Mouse (Mus musculus) sigmoid colon, adult 10 weeks (tissue): Measurements from ENCODE around the gene Gm10644. TPM values are rescaled to one million over a fixed set of nuclear protein-coding genes. Genes with fewer than 3 reads are reported as not detected.

Source experiments
- polyA plus RNA-seq: library from polyadenylated mRNA; stranded (reverse); fragments of 350-450 nt; fragmentation: Illumina TruSeq; extraction: RNeasy Lipid Tissue Mini Kit (QIAGEN cat#74804); gene quantifications from one replicate; pipeline ENCODE4 v1.2.3, GENCODE M21; 2014; ENCODE audit warnings: low read depth, low replicate concordance

The Gm10644 gene
- polyA plus RNA-seq = not detected

DNA sequence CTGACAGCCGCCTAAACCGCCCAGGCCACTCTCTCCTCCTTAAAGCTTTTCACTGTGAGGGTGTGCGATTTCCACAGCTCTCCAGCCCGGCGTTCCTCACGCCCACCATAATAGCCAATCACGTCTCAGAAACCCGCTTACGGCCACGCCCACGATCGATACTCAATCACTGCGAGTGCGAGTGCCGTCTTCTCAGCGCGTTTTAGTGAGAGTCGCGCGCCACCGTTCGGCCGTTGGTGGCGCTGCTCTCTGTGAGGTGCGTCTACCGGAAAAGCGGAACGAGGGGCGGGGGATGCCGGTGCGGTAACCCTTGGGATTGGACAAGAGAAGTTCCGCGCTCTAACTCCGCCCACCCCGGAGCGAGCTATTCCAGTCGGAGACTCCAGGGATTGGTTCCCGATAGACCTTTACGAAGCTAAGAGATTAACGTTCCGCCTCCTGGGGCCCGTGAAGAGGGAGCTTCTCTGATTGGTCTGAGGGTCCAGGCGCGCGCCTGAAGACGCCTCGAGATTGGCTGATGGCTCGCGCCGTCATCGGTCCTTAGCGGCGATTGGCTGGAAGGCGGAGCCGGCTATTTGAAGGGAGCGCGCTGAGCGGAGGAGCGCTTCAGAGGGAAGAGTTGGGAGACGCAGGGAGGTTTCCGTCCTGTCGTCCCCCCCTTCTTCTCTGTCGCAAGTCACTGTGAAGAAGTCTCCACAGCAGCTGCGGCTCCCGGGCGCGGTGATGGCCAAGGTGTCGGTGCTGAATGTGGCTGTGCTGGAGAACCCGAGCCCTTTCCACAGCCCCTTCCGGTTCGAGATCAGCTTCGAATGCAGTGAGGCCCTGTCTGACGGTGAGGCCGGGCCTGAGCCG lies at the start of gene Gm10644, which contains the start of gene Asf1b:
TSS of gene Gm10644 (minus strand) at position 100 of the 852 bp plus-strand sequence.
TSS of gene Asf1b (plus strand) at position 402 of the 852 bp plus-strand sequence.

DNA sequence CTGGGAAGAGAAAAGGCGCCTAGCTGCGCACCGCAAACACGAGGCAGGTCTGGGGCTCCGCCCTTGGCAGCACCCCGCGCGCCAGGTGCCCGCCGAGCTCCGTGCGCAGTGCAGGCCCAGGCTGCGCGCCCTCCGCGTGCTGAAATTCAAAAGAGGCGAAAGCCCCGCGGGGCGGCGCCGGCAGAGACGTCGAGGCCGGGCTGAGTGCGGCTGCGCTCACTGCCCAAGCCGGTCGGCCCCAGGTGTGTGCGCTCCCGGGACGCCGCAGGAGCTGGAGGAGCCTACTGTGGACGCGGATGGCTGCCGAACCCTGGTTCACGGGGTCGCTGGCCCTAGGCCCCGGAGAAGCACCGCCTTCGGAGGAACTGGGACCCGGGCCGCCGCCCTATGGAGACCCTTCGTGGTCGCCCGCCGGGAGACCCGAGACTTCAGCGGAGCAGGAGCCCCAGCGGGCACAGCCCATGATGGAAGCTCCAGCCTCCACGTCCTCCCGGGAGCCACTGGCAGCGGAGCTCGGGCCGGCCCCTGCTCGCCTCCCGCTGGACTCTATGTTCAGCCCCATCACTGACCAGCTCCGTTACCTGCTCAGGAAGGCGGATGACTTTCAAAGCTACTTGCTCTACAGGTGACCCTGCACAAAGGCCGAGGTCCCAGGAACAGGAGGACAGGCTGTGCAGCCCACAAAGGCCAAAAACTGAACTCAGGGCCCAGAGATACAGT lies 46.4 kb upstream of the Gm10644 start, which contains the start of gene 1700067K01Rik:
TSS of gene 1700067K01Rik (plus strand) at position 222 of the 720 bp plus-strand sequence.

DNA sequence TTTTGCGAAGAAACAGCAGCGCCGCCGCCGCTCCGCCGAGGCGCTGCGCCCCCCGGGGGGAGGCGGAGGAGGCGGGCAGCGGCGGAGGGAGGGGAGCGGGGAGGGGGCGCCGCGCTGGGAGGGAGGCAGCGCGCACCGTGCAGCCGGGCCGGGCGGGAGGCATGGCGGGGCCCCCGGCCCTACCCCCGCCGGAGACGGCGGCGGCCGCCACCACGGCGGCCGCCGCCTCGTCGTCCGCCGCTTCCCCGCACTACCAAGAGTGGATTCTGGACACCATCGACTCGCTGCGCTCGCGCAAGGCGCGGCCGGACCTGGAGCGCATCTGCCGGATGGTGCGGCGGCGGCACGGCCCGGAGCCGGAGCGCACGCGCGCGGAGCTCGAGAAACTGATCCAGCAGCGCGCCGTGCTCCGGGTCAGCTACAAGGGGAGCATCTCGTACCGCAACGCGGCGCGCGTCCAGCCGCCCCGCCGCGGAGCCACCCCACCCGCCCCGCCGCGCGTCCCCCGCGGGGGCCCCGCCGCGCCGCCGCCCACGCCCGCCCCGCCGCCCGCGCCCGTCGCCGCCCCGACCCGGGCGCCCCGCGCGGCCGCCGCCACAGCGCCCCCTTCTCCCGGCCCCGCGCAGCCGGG lies 42.6 kb upstream of the Gm10644 start, which contains the start of gene Samd1:
TSS of gene Samd1 (plus strand) at position 162 of the 631 bp plus-strand sequence.

DNA sequence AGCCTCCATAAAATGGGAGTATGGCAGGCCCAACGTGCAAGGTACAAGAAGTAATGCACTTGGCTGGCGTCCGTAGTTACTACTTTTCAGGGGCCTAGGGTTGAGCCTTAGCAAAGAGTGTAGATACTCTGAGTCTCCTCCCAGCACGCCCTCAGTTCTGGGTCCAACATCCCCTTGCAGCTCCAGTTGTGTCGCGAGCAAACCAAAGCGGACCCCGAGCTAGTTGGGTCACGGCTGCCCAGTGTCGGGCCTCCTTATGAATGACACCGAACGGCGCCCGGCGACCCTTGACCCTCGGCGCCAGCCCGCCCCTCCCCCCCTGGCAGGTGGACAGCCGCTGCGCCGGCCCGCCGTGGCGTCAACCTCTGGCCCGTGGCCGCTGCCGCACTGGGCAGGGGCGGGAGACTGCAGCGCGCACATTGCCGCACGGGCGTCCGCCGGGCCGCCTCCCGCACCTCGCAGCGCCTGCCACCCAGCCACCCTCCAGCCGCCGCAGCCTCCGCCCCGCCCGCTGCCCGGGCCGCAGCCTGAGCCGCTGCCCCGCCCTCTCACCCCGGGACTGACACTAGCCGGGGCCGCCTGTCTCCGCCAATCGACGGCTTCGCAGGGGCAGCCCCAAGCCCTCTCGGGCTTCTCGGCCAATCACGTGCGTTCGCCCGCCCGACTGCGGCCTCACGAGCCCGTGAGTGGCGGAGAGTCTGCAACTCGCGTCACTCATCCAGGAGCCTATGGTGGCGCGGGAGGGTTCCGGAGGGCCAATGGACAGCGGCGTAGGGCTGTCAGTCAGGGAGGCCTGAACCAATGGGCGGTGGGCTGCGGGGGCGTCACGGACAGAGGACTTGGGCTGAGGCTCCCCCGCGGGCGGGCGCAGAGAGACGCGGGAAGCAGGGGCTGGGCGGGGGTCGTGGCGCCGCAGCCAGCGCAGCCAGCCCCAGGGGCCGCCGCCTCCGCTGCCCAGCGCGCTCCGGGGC lies 17.4 kb upstream of the Gm10644 start, which contains the start of gene Prkaca:
TSS of gene Prkaca (plus strand) at position 844 of the 971 bp plus-strand sequence.

DNA sequence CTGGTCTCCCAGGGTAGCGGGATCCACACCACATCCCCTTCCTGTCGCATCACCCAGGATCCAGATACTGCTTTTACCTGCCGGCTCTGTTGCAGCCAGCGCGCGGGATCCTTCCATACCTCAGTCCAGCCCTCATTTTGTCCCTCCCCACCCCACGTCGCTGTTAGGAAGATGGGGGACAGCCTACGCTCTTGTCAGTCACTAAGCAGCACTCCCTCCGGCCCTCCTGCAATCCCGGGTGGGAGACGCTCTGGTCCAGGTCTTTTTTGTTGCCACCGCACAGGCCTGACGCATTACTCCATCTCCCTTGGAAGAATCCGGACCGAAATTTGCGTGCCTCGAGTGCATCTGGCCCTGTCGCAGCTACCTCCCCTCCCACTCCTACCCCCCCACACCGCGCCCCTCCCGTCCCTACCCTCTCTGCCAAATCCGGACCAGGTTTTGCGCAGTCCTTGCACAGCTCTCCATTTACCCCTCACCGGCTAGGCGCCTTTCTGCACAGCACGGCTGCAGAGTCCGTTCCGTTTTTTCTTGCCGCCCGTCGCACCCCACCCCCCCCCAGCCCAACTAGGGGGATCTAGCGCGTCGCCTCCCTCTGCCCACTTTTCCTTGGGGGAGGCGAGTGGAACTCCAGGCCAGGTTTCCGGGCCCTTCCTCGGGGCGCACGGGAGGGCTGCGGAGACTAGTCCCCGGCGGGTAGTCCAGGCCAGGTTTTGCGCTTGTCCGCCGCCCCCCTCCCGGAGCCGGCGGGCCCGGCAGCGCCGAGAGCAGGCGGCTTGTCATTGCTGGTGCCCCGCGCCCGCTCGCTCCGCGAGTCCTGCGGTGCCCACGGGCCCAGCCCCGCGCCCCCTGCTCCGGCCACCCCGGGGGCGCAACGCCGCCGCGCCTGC lies 55.4 kb downstream of the Gm10644 start, which contains the start of gene Adgrl1:
TSS of gene Adgrl1 (plus strand) at position 743 of the 890 bp plus-strand sequence.

Other genes starting within 250 kb of the Gm10644 start
- gene Ddx39, start 240.0 kb downstream of the Gm10644 start, polyA plus RNA-seq = 7.6 TPM
- 10.3 TPM for gene Adgre5, start 213.9 kb downstream of the Gm10644 start, polyA plus RNA-seq
- 1.6 TPM for gene Adgrl1, start 55.1 kb downstream of the Gm10644 start, polyA plus RNA-seq
- 4.7 TPM for gene Asf1b, start 302 bp upstream of the Gm10644 start, polyA plus RNA-seq
- gene Prkaca, start 17.8 kb upstream of the Gm10644 start, polyA plus RNA-seq = 16.0 TPM
- 4.5 TPM for gene Samd1, start 42.5 kb upstream of the Gm10644 start, polyA plus RNA-seq
- not detected for gene 1700067K01Rik, start 46.3 kb upstream of the Gm10644 start, polyA plus RNA-seq
- 10.3 TPM for gene 2210011C24Rik, start 57.0 kb upstream of the Gm10644 start, polyA plus RNA-seq
- gene Palm3, start 66.3 kb upstream of the Gm10644 start, polyA plus RNA-seq = 0.16 TPM
- gene Il27ra, start 87.4 kb upstream of the Gm10644 start, polyA plus RNA-seq = 0.13 TPM
- gene Rln3, start 89.8 kb upstream of the Gm10644 start, polyA plus RNA-seq = not detected
- gene Gm10643, start 109.9 kb upstream of the Gm10644 start, polyA plus RNA-seq = 2.2 TPM
- gene Rfx1, start 111.6 kb upstream of the Gm10644 start, polyA plus RNA-seq = 1.6 TPM
- gene Dcaf15, start 149.6 kb upstream of the Gm10644 start, polyA plus RNA-seq = 4.3 TPM
- gene Podnl1, start 170.8 kb upstream of the Gm10644 start, polyA plus RNA-seq = not detected
- 0.47 TPM for gene Cc2d1a, start 192.7 kb upstream of the Gm10644 start, polyA plus RNA-seq
- gene 4930432K21Rik, start 192.8 kb upstream of the Gm10644 start, polyA plus RNA-seq = not detected
- not detected for gene Nanos3, start 230.0 kb upstream of the Gm10644 start, polyA plus RNA-seq